Mouse (Mus musculus): ENCODE data around the gene Ift122. TPM values are rescaled to one million over a fixed set of nuclear protein-coding genes. Genes with fewer than 3 reads are reported as not detected.

The Ift122 gene
- polyA plus RNA-seq, 1 experiment from 2014 or later = 23.9 TPM

DNA sequence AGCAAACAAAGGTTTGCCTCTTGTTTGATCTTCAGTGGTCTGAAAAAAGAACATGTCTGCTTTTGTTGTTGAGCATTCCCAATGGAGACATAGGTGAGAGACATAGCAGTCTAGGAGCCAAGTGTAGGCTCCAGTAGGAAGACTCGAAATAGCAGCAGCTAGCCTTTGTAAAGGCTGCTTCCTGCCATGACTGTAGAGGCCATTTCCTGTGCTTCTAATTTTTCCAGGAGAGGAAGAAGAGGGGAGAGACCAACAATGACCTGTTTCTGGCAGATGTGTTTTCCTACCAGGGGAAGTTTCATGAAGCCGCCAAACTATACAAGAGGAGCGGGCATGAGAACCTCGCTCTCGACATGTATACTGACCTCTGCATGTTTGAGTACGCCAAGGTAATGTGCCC lies 52.3 kb downstream of the Ift122 start:
- no peak overlapping the region for H3K27ac ChIP-seq (ENCODE audit: low read length)
- no peaks in the 10 kb centered on the region for H3K9me3 ChIP-seq (ENCODE audit: control insufficient read depth, low read depth, low read length)
- WGBS = 86% methylated on average over 6 of the region's 6 CpGs
- no peak for ATAC-seq (ENCODE audit: insufficient number of reproducible peaks, insufficient read depth, low FRiP score, low read depth)
- no peak overlapping the region for H3K4me3 ChIP-seq (ENCODE audit: low read depth, low read length)
- no peak overlapping the region for H3K9ac ChIP-seq (replicated peaks; ENCODE audit: low read depth, low read length)
- H3K36me3 ChIP-seq (ENCODE audit: control insufficient read depth, insufficient read depth, low read length) = peaks cover 9% of the 10 kb centered on the region; the same call in 1 of the 2 replicates
- no peaks in the 10 kb centered on the region for H3K27me3 ChIP-seq (ENCODE audit: control insufficient read depth, insufficient read depth, low read length)
- no peak overlapping the region for H3K4me2 ChIP-seq (replicated peaks; ENCODE audit: low read depth, low read length)
- no peaks in the 10 kb centered on the region for H3K4me1 ChIP-seq (ENCODE audit: control insufficient read depth, insufficient read depth, low read length)

- Histone ChIP-seq H3K27me3 (ENCODE audit: control insufficient read depth, insufficient read depth, low read length) (no peaks in the 10 kb centered on the region), H3K4me2 (replicated peaks; ENCODE audit: low read depth, low read length) (no peak overlapping the region), H3K27ac (ENCODE audit: low read length) (no peak overlapping the region), H3K9ac (replicated peaks; ENCODE audit: low read depth, low read length) (no peak overlapping the region), H3K36me3 (ENCODE audit: control insufficient read depth, insufficient read depth, low read length) (peaks cover 12% of the 10 kb centered on the region; the same call in 1 of the 2 replicates), H3K4me1 (ENCODE audit: control insufficient read depth, insufficient read depth, low read length) (no peaks in the 10 kb centered on the region), H3K9me3 (ENCODE audit: control insufficient read depth, low read depth, low read length) (no peaks in the 10 kb centered on the region), H3K4me3 (ENCODE audit: low read depth, low read length) (no peak overlapping the region)
- no peak for ATAC-seq (ENCODE audit: insufficient number of reproducible peaks, insufficient read depth, low FRiP score, low read depth)
- 82% methylated on average over 1 of the region's 1 CpGs for WGBS
Measured at GRCm38 (mm10) chr6:115906455-115906854, 53.2 kb downstream of the Ift122 start.

GRCm38 (mm10) chr6:115906871-115907270 lies 53.6 kb downstream of the Ift122 start:
- Histone ChIP-seq H3K9me3 (ENCODE audit: control insufficient read depth, low read depth, low read length) (no peaks in the 10 kb centered on the region), H3K4me2 (replicated peaks; ENCODE audit: low read depth, low read length) (no peak overlapping the region), H3K36me3 (ENCODE audit: control insufficient read depth, insufficient read depth, low read length) (peaks cover 12% of the 10 kb centered on the region; the same call in 1 of the 2 replicates), H3K27ac (ENCODE audit: low read length) (no peak overlapping the region), H3K27me3 (ENCODE audit: control insufficient read depth, insufficient read depth, low read length) (no peaks in the 10 kb centered on the region), H3K4me1 (ENCODE audit: control insufficient read depth, insufficient read depth, low read length) (no peaks in the 10 kb centered on the region), H3K4me3 (ENCODE audit: low read depth, low read length) (no peak overlapping the region), H3K9ac (replicated peaks; ENCODE audit: low read depth, low read length) (no peak overlapping the region)
- 74% methylated on average over 2 of the region's 2 CpGs for WGBS
- no peak for ATAC-seq (ENCODE audit: insufficient number of reproducible peaks, insufficient read depth, low FRiP score, low read depth)

- Histone ChIP-seq H3K27me3 (ENCODE audit: control insufficient read depth, insufficient read depth, low read length) (no peaks in the 10 kb centered on the region), H3K9me3 (ENCODE audit: control insufficient read depth, low read depth, low read length) (no peaks in the 10 kb centered on the region), H3K9ac (replicated peaks; ENCODE audit: low read depth, low read length) (no peak overlapping the region), H3K36me3 (ENCODE audit: control insufficient read depth, insufficient read depth, low read length) (peaks cover 9% of the 10 kb centered on the region; the same call in 1 of the 2 replicates), H3K4me1 (ENCODE audit: control insufficient read depth, insufficient read depth, low read length) (no peaks in the 10 kb centered on the region), H3K4me3 (ENCODE audit: low read depth, low read length) (no peak overlapping the region), H3K4me2 (replicated peaks; ENCODE audit: low read depth, low read length) (no peak overlapping the region), H3K27ac (ENCODE audit: low read length) (no peak overlapping the region)
- 38% methylated on average over 6 of the region's 6 CpGs for WGBS
- no peak for ATAC-seq (ENCODE audit: insufficient number of reproducible peaks, insufficient read depth, low FRiP score, low read depth)
Measured at GRCm38 (mm10) chr6:115908421-115908982, 55.2 kb downstream of the Ift122 start.

DNA sequence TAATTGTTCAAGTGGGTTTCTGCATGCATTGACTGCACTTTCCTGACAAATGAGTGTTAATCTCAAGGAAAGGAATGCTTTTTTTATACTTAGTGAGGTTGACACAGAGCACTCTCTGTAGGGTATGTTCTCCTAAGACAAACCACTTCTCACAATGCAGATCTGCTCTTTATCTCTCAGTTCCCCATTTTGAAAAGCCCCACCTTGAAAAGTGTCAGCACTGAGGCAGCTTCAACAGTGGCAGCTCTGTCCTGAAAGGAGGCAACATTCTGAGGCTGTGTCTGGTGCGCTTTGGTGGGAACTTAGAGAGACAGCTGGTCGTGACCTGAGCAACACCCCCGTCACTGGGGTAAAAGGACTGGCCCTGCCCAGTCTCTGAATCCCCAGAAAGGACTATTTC lies 55.8 kb downstream of the Ift122 start:
- 77% methylated on average over 3 of the region's 3 CpGs for WGBS
- no peak overlapping the region for H3K4me3 ChIP-seq (ENCODE audit: low read depth, low read length)
- no peak for ATAC-seq (ENCODE audit: insufficient number of reproducible peaks, insufficient read depth, low FRiP score, low read depth)
- peaks cover 9% of the 10 kb centered on the region; the same call in 1 of the 2 replicates for H3K36me3 ChIP-seq (ENCODE audit: control insufficient read depth, insufficient read depth, low read length)
- no peaks in the 10 kb centered on the region for H3K4me1 ChIP-seq (ENCODE audit: control insufficient read depth, insufficient read depth, low read length)
- no peak overlapping the region for H3K9ac ChIP-seq (replicated peaks; ENCODE audit: low read depth, low read length)
- H3K27ac ChIP-seq (ENCODE audit: low read length) = no peak overlapping the region
- no peaks in the 10 kb centered on the region for H3K27me3 ChIP-seq (ENCODE audit: control insufficient read depth, insufficient read depth, low read length)
- no peak overlapping the region for H3K4me2 ChIP-seq (replicated peaks; ENCODE audit: low read depth, low read length)
- no peaks in the 10 kb centered on the region for H3K9me3 ChIP-seq (ENCODE audit: control insufficient read depth, low read depth, low read length)

DNA sequence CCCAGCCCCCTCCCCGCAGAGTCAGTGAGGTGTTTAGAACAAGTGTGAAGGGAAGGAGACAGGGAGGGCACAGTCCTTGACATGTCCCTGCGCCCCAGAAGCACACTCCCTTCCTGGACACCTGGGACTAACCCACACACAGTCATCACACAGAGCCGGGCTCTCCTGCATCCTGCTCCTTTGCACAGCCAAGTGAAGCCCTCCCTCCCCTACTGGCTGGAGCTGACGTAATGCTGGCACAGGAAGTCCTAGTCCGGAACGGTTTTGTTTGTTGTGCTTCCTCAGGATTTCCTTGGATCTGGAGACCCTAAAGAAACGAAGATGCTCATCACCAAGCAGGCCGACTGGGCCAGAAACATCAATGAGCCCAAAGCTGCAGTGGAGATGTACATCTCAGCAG lies 56.7 kb downstream of the Ift122 start:
- Histone ChIP-seq H3K27me3 (ENCODE audit: control insufficient read depth, insufficient read depth, low read length) (no peaks in the 10 kb centered on the region), H3K4me1 (ENCODE audit: control insufficient read depth, insufficient read depth, low read length) (no peaks in the 10 kb centered on the region), H3K36me3 (ENCODE audit: control insufficient read depth, insufficient read depth, low read length) (peaks cover 9% of the 10 kb centered on the region), H3K4me2 (replicated peaks; ENCODE audit: low read depth, low read length) (no peak overlapping the region), H3K4me3 (ENCODE audit: low read depth, low read length) (no peak overlapping the region), H3K27ac (ENCODE audit: low read length) (no peak overlapping the region), H3K9me3 (ENCODE audit: control insufficient read depth, low read depth, low read length) (no peaks in the 10 kb centered on the region), H3K9ac (replicated peaks; ENCODE audit: low read depth, low read length) (no peak overlapping the region)
- ATAC-seq (ENCODE audit: insufficient number of reproducible peaks, insufficient read depth, low FRiP score, low read depth) = no peak
- WGBS = 64% methylated on average over 8 of the region's 8 CpGs

DNA sequence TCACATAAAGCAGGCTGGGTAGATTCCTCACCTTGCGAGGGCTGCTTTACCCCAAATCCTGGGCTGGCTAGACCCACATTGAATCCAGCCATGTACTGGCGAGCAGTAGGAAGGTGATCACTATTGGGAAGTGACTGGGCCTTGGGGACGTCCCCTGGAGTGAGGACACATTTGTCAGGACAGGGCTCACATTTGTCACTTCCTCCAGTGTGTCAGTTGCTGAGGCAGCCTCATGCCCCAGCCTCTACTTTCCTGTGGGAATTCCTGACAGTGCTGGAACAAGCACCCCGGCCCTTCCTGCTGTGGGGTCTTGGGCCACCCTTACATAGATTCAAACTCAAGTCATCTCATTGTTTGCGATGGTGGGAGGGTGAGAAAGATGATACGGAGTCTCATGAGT lies 58.5 kb downstream of the Ift122 start:
- no peak for ATAC-seq (ENCODE audit: insufficient number of reproducible peaks, insufficient read depth, low FRiP score, low read depth)
- no peak overlapping the region for H3K4me3 ChIP-seq (ENCODE audit: low read depth, low read length)
- H3K27me3 ChIP-seq (ENCODE audit: control insufficient read depth, insufficient read depth, low read length) = no peaks in the 10 kb centered on the region
- H3K27ac ChIP-seq (ENCODE audit: low read length) = no peak overlapping the region
- no peak overlapping the region for H3K4me2 ChIP-seq (replicated peaks; ENCODE audit: low read depth, low read length)
- no peaks in the 10 kb centered on the region for H3K4me1 ChIP-seq (ENCODE audit: control insufficient read depth, insufficient read depth, low read length)
- no peaks in the 10 kb centered on the region for H3K9me3 ChIP-seq (ENCODE audit: control insufficient read depth, low read depth, low read length)
- 80% methylated on average over 6 of the region's 6 CpGs for WGBS
- no peak overlapping the region for H3K9ac ChIP-seq (replicated peaks; ENCODE audit: low read depth, low read length)
- peaks cover 9% of the 10 kb centered on the region for H3K36me3 ChIP-seq (ENCODE audit: control insufficient read depth, insufficient read depth, low read length)

- Histone ChIP-seq H3K4me2 (replicated peaks; ENCODE audit: low read depth, low read length) (no peak overlapping the region), H3K27ac (ENCODE audit: low read length) (no peak overlapping the region), H3K9ac (replicated peaks; ENCODE audit: low read depth, low read length) (no peak overlapping the region), H3K36me3 (ENCODE audit: control insufficient read depth, insufficient read depth, low read length) (peaks cover 5% of the 10 kb centered on the region), H3K27me3 (ENCODE audit: control insufficient read depth, insufficient read depth, low read length) (no peaks in the 10 kb centered on the region), H3K9me3 (ENCODE audit: control insufficient read depth, low read depth, low read length) (no peaks in the 10 kb centered on the region), H3K4me1 (ENCODE audit: control insufficient read depth, insufficient read depth, low read length) (no peaks in the 10 kb centered on the region), H3K4me3 (ENCODE audit: low read depth, low read length) (no peak overlapping the region)
- ATAC-seq (ENCODE audit: insufficient number of reproducible peaks, insufficient read depth, low FRiP score, low read depth) = no peak
- WGBS = 86% methylated on average over 10 of the region's 10 CpGs
Measured at GRCm38 (mm10) chr6:115913482-115913881, 60.2 kb downstream of the Ift122 start.
